Mouse (Mus musculus) kidney, postnatal 36 days (tissue): ENCODE results near the gene Cacna1g.

Experiments used
- DNase-seq, 2 experiments: peaks; one replicate each; pipeline ENCODE4 v3.0.0; 2021 to 2022; ENCODE audit warnings: mixed read lengths in 2 of 2

Gene Cacna1g

GRCm38 (mm10) chr11:94473707-94474543, at the start of gene Cacna1g:
Cacna1g (minus strand) TSS chr11:94474198.
- DNase-seq, result peak; percentile 89 to 91

DNA sequence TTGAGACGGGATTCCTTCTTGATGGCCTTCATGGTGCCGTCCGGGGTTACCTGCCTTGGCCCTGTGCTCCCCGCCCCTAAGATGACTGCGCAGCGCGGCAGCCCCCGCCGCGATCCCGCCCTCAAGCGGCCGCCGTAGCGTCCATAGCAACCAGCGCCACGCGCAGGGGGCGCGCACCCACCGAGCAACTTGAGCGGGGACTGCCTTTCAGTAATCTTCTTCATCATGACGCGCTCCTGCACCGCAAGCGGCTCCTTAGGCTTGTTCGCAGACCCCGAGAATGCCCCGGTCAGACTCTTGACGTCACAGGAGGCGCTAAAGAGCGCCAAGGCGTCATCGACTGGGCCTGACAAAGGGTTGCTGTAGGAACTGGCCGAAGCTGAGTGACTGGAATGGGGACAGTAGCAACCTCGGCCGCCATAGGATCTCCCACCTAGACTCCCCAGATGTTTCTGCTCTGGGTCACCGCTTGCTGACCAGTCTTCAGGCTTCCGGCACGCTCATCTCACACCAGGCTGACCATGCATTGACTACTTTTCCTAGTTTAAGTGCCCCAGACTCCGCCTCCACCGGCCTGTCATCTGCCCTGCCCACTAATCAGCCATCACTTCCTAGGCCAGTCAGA, 47.3 kb upstream of the Cacna1g start, which contains the start of gene Mycbpap:
Gene Mycbpap, minus strand, starts transcription at position 524 of the 625 bp plus-strand sequence.
- DNase-seq, result peak; percentile 55 to 74

GRCm38 (mm10) chr11:94513452-94513851, 39.5 kb upstream of the Cacna1g start:
- DNase-seq, result no peak

DNA sequence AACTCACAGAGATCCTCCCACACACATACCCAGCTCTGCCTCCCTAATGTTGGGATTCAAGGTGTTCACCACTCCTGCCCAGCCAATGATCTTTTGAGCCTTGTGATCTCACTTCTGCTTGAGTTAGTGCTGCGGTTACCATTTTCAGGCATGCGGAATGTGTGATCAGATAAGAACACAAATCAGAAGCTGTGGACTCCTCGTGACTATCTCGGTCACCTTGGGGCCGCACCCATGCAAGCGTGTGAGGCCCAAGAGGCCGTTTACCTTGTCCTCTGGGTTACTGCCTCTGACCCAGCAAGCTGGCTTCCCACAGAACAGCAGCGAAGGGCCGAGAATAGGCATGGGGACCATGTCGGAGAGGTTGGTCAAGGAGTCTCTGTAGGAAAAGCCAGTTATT, 35.0 kb upstream of the Cacna1g start:
- peak; percentile 32 to 39 for DNase-seq

DNA sequence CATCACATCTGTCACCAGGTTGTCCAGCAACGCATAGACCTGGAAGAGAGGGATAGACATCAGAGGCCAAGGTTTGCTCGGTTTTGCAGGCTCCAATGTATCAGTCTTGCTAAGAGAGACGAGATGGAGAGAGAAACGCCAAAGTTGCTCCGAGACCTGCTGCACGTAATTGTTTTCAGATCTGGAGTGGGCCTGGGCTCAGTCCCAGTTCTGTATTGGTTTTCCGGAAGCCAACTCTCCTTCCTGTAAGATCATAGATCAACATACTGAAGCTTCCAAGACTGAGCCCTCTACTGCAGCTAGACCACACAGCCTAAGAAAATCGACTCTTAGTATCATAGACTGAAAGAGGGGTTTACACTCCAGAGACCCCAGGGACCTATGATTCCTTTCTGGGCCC, 27.5 kb upstream of the Cacna1g start:
- no peak for DNase-seq

- no peak for DNase-seq
Measured at GRCm38 (mm10) chr11:94500362-94500761, 26.4 kb upstream of the Cacna1g start.

GRCm38 (mm10) chr11:94499661-94500152, 25.7 kb upstream of the Cacna1g start, which contains the start of gene Epn3:
Epn3 (minus strand) TSS chr11:94499974.
- DNase-seq, result peak; percentile 60 to 67

- peak in 1 of 2 experiments; percentile 18 for DNase-seq
Measured at GRCm38 (mm10) chr11:94499035-94499434, 25.0 kb upstream of the Cacna1g start.

GRCm38 (mm10) chr11:94498093-94498996, 24.3 kb upstream of the Cacna1g start:
- DNase-seq, result peak; percentile 74 to 83

GRCm38 (mm10) chr11:94495415-94495814, 21.4 kb upstream of the Cacna1g start:
- peak in 1 of 2 experiments; percentile 50 for DNase-seq

DNA sequence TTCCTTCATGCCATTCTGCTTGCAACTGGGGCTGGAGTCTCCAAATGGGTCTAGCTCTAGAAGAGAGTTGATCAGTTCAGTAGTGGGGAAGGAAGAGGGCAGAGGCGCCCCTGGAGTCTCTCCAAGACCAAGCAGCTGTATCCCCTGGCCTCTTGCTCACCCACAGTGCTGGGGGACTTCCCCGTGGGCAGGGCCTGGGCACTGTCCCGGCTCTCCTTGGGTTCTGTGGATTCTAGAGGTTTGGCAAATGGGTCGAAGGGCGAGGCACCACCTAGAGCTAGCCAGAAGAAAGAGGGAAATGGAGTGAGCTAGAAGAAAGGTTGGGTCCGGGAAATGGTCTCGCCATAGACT, 17.7 kb upstream of the Cacna1g start:
- DNase-seq, result no peak

GRCm38 (mm10) chr11:94491035-94491748, 17.2 kb upstream of the Cacna1g start:
- peak in 1 of 2 experiments; percentile 65 for DNase-seq

DNA sequence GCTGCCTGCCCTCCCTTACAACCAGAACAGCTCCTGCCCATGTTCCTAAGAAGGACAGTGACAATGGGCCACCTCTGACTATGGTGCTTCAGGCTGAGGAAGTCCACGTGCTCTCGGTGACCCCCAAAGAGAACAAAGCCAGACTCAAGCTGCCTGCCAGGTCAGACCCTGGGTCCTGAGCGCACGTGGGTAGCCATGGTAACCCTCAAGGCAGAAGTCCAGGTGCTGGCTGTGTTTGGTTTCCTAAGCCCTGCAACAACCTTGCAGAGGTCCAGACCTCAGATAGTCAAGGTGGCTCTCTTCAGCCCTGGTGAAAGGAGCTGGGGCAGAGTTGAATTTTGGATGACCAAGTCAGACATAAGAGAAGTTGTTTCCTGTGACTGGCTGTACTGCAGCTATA, 15.7 kb upstream of the Cacna1g start:
- peak in 1 of 2 experiments; percentile 19 for DNase-seq

GRCm38 (mm10) chr11:94488767-94489533, 15.0 kb upstream of the Cacna1g start:
- DNase-seq, result no peak

DNA sequence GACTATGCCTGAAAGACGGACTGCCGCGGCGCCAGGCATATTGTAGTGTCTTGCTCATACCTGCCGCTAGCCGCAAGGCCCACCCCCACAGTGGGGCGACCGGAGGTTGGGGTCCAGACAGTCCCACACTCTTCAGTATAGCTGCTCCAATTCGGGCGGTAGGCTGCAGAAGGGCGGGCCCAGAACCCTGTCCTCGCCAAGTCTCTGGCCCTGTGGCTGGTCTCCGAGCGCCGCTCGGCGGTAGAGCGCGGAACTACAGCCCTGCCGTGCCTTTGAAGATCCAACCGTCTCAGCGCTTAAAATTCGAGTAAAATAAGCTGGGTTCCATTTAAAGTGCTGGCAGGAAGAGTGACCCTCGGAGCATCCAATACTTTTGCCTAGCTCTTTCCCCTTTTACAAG, 12.0 kb upstream of the Cacna1g start, which contains the start of gene Spata20:
Gene Spata20, minus strand, starts transcription at position 179 of the 400 bp plus-strand sequence.
- DNase-seq, result peak; percentile 79 to 91

- DNase-seq, result no peak
Measured at GRCm38 (mm10) chr11:94485223-94485622, 11.2 kb upstream of the Cacna1g start.

- no peak for DNase-seq
Measured at GRCm38 (mm10) chr11:94484636-94485035, 10.6 kb upstream of the Cacna1g start.

DNA sequence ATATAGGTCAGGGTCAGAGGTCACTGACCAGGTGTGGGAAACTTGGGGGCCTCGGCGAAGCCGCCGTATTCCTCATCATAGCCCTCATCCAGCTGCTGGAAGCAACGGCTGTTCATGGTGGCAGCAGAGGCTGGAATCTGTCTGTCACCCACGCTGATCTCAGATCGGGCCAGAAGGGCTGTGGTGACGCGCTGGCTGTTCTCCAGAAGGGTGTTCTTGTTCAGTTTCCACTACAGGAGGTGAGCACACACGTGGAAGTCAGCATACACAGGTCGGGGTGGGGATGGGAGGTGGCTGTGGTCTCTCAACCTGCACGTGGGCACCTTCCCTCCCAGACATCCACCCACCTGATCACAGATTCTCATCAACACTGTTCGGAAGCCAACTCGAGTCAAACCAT, 9.9 kb upstream of the Cacna1g start:
- no peak for DNase-seq

- peak in 1 of 2 experiments; percentile 39 for DNase-seq
Measured at GRCm38 (mm10) chr11:94483436-94483835, 9.4 kb upstream of the Cacna1g start.

GRCm38 (mm10) chr11:94482738-94483137, 8.7 kb upstream of the Cacna1g start:
- no peak for DNase-seq

DNA sequence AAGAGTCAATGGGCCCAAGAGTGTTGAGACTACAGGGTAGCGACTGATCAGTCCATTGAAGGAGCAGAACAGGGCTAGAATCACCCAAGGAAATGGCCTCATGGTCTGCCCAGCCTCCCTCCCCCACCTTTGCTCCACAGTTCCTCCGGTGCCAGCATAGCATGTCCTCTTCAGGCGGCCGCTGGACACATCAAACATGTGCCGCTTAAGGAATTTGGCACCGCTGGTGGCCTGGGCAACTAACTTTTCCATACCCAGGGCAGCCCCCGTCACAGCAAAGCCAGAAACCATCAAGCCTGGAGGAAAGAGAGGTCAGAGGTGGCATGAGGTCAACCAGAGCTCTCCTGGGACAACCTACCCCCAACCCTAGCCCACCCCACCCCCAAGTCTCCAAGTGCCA, 8.0 kb upstream of the Cacna1g start:
- no peak for DNase-seq
